Mouse (Mus musculus): Measurements from ENCODE around the gene Sulf2.

- no peak for TF ChIP-seq CTCF (IDR thresholded peaks at IDR 0.05; ENCODE audit: control insufficient read depth, insufficient read depth, low read length)
- TF ChIP-seq POLR2A (IDR thresholded peaks at IDR 0.05; ENCODE audit: borderline replicate concordance, control insufficient read depth, low read depth, low read length): no peak
These were observed 30.3 kb upstream of the Sulf2 start for GRCm38 (mm10) chr2:166185768-166186167.
